Mouse (Mus musculus) liver, embryonic 12.5 days (tissue): ENCODE data around the gene Pim2. TPM values are rescaled to one million over a fixed set of nuclear protein-coding genes. Genes with fewer than 3 reads are reported as not detected.
"Not testable (repeated sequence)": the region's sequence is repeated elsewhere in the genome, so short reads cannot be mapped to it uniquely, and the experiment has no call there.

ENCODE experiments used
- ATAC-seq: fragments of 200-750 bp; cut with Nextera tagmentation; 2 replicates; pipeline ENCODE4 v1.8.0; 2017; ENCODE audit warnings: moderate number of reproducible peaks, mild to moderate bottlenecking, moderate library complexity
- H3K27ac ChIP-seq: fragments of 300-500 bp; sonication (generic); 2 replicates; pipeline ENCODE4 v1.5.1; 2016; ENCODE audit warnings: mild to moderate bottlenecking
- H3K27me3 ChIP-seq: fragments of 300-500 bp; sonication (generic); replicated peaks from 2 replicates; pipeline ENCODE4 v1.6.1; 2016; ENCODE audit warnings: mild to moderate bottlenecking, moderate library complexity
- H3K36me3 ChIP-seq: fragments of 300-500 bp; sonication (generic); 2 replicates; pipeline ENCODE4 v1.6.1; 2016; ENCODE audit warnings: mild to moderate bottlenecking, moderate library complexity
- H3K4me1 ChIP-seq: fragments of 300-500 bp; sonication (generic); 2 replicates; pipeline ENCODE4 v1.6.1; 2016
- H3K4me2 ChIP-seq: fragments of 300-500 bp; sonication (generic); 2 replicates; pipeline ENCODE4 v1.6.1; 2016; ENCODE audit warnings: mild to moderate bottlenecking, moderate library complexity
- H3K4me3 ChIP-seq: fragments of 300-500 bp; sonication (generic); 2 replicates; pipeline ENCODE4 v1.5.1; 2016; ENCODE audit warnings: mild to moderate bottlenecking, moderate library complexity
- H3K9ac ChIP-seq: fragments of 300-500 bp; sonication (generic); 2 replicates; pipeline ENCODE4 v1.6.1; 2016; ENCODE audit warnings: mild to moderate bottlenecking, moderate library complexity
- H3K9me3 ChIP-seq: fragments of 300-500 bp; sonication (generic); replicated peaks from 2 replicates; pipeline ENCODE4 v1.6.1; 2016; ENCODE audit warnings: mild to moderate bottlenecking, moderate library complexity
- WGBS: fragments of 180-500 bp; shearing (Covaris S2); methylation state at CpG from one replicate; pipeline ENCODE4 v1.1.7; 2016; ENCODE audit not compliant: insufficient replicate concordance; 5-methylcytosine and 5-hydroxymethylcytosine counted together
- polyA plus RNA-seq: library from polyadenylated mRNA; unstranded; fragments of >200 nt; fragmentation: Nextera tagmentation; extraction: Ambion mirVana; gene quantifications from 2 replicates; pipeline ENCODE4 v1.2.1, GENCODE M21; 2016

The Pim2 gene
- polyA plus RNA-seq, 1 experiment from 2014 or later: 5.2 TPM

GRCm38 (mm10) chrX:7867141-7867540 is 10.9 kb upstream of the Pim2 start:
- Histone ChIP-seq H3K27me3 (no peaks in the 10 kb centered on the region), H3K9me3 (no peaks in the 10 kb centered on the region)
- 93% methylated on average over 1 of the region's 1 CpGs for WGBS

GRCm38 (mm10) chrX:7868506-7868905 is 9.6 kb upstream of the Pim2 start:
- ATAC-seq: no peak

More at GRCm38 (mm10) chrX:7867141-7867540, 10.9 kb upstream of the Pim2 start:
- no peak overlapping the region for H3K4me2 ChIP-seq
- no peak for ATAC-seq
- H3K4me1 ChIP-seq: peaks cover 10% of the 10 kb centered on the region
- peaks cover 47% of the 10 kb centered on the region for H3K36me3 ChIP-seq
- H3K9ac ChIP-seq: no peak overlapping the region
- H3K27ac ChIP-seq: no peak overlapping the region
- H3K4me3 ChIP-seq: no peak overlapping the region

GRCm38 (mm10) chrX:7869826-7870225 is 8.2 kb upstream of the Pim2 start:
- H3K36me3 ChIP-seq: peaks cover 74% of the 10 kb centered on the region

More at GRCm38 (mm10) chrX:7868506-7868905, 9.6 kb upstream of the Pim2 start:
- Histone ChIP-seq H3K4me2 (no peak overlapping the region), H3K36me3 (peaks cover 61% of the 10 kb centered on the region), H3K9me3 (no peaks in the 10 kb centered on the region), H3K4me1 (peaks cover 10% of the 10 kb centered on the region), H3K27me3 (no peaks in the 10 kb centered on the region), H3K9ac (no peak overlapping the region), H3K4me3 (no peak overlapping the region), H3K27ac (no peak overlapping the region)
- 41% methylated on average over 2 of the region's 2 CpGs for WGBS

GRCm38 (mm10) chrX:7878495-7878894 is 433 bp downstream of the Pim2 start:
- Histone ChIP-seq H3K4me1 (peaks cover 25% of the 10 kb centered on the region), H3K9ac (peak overlapping the region; percentile 57), H3K27me3 (no peaks in the 10 kb centered on the region), H3K4me2 (peak overlapping the region; percentile 89), H3K36me3 (peaks cover 25% of the 10 kb centered on the region), H3K4me3 (peak overlapping the region; percentile 60), H3K9me3 (no peaks in the 10 kb centered on the region), H3K27ac (no peak overlapping the region)
- ATAC-seq: no peak; the same call in 1 of the 2 replicates
- WGBS: 19% methylated on average over 21 of the region's 21 CpGs

More at GRCm38 (mm10) chrX:7869826-7870225, 8.2 kb upstream of the Pim2 start:
- Histone ChIP-seq H3K4me1 (peaks cover 10% of the 10 kb centered on the region), H3K9ac (no peak overlapping the region), H3K27me3 (no peaks in the 10 kb centered on the region), H3K4me3 (no peak overlapping the region), H3K9me3 (no peaks in the 10 kb centered on the region), H3K4me2 (no peak overlapping the region), H3K27ac (no peak overlapping the region)
- no peak for ATAC-seq
- WGBS: 65% methylated on average over 3 of the region's 3 CpGs

GRCm38 (mm10) chrX:7879819-7880218 is 1.8 kb downstream of the Pim2 start:
- ATAC-seq: no peak
- Histone ChIP-seq H3K27me3 (no peaks in the 10 kb centered on the region), H3K36me3 (peaks cover 11% of the 10 kb centered on the region), H3K9me3 (no peaks in the 10 kb centered on the region), H3K27ac (no peak overlapping the region), H3K4me3 (no peak overlapping the region), H3K4me2 (peak overlapping the region; percentile 89), H3K4me1 (peaks cover 28% of the 10 kb centered on the region), H3K9ac (no peak overlapping the region)
- 5% methylated on average over 11 of the region's 11 CpGs for whole genome bisulfite sequencing

GRCm38 (mm10) chrX:7883841-7884567 is 5.9 kb downstream of the Pim2 start, which contains the start of gene Slc35a2:
Gene Slc35a2, plus strand, starts transcription at chrX:7884028.
- peak; percentile 92 for ATAC-seq
- Histone ChIP-seq H3K27me3 (no peaks in the 10 kb centered on the region), H3K4me3 (peak within 1 kb of the TSS; percentile 74), H3K9me3 (no peaks in the 10 kb centered on the region), H3K4me2 (peak within 1 kb of the TSS; percentile 74), H3K36me3 (peaks cover 6% of the 10 kb centered on the region; the same call in 1 of the 2 replicates), H3K9ac (peak within 1 kb of the TSS; percentile 65), H3K4me1 (peaks cover 21% of the 10 kb centered on the region), H3K27ac (peak within 1 kb of the TSS; percentile 76)
- 5% methylated on average over 46 of the region's 49 CpGs for WGBS

- Histone ChIP-seq H3K4me1 (peaks cover 19% of the 10 kb centered on the region), H3K4me2 (peak overlapping the region; percentile 73), H3K27me3 (no peaks in the 10 kb centered on the region), H3K27ac (peak overlapping the region; percentile 81), H3K9ac (peak overlapping the region; percentile 74), H3K4me3 (peak overlapping the region; percentile 68), H3K36me3 (peaks cover 36% of the 10 kb centered on the region), H3K9me3 (no peaks in the 10 kb centered on the region)
- WGBS: 23% methylated on average over 13 of the region's 13 CpGs
- ATAC-seq: no peak
Measured at GRCm38 (mm10) chrX:7898211-7898610, 20.1 kb downstream of the Pim2 start.

- Histone ChIP-seq H3K4me3 (peak within 1 kb of the TSS; percentile 68), H3K27me3 (no peaks in the 10 kb centered on the region), H3K36me3 (peaks cover 26% of the 10 kb centered on the region), H3K9me3 (no peaks in the 10 kb centered on the region), H3K4me1 (peaks cover 19% of the 10 kb centered on the region), H3K27ac (peak within 1 kb of the TSS; percentile 81), H3K9ac (peak within 1 kb of the TSS; percentile 74), H3K4me2 (peak within 1 kb of the TSS; percentile 73)
- peak; percentile 98 for ATAC-seq
- WGBS: 8% methylated on average over 62 of the region's 62 CpGs
Measured at GRCm38 (mm10) chrX:7898880-7899874, 21.1 kb downstream of the Pim2 start, which contains the start of the genes Pqbp1 and Timm17b. Gene Pqbp1, minus strand, starts transcription at chrX:7899269. Gene Timm17b, plus strand, starts transcription at chrX:7899357.

- no peak for ATAC-seq
- no peaks in the 10 kb centered on the region for H3K9me3 ChIP-seq
- peaks cover 18% of the 10 kb centered on the region for H3K36me3 ChIP-seq
- no peak overlapping the region for H3K9ac ChIP-seq
- no peak overlapping the region for H3K27ac ChIP-seq
- H3K4me2 ChIP-seq: no peak overlapping the region
- H3K27me3 ChIP-seq: no peaks in the 10 kb centered on the region
- peaks cover 10% of the 10 kb centered on the region; the same call in 1 of the 2 replicates for H3K4me1 ChIP-seq
- WGBS: 80% methylated on average over 5 of the region's 5 CpGs
- no peak overlapping the region for H3K4me3 ChIP-seq
Measured at GRCm38 (mm10) chrX:7904441-7904840, 26.4 kb downstream of the Pim2 start.

- no peak for ATAC-seq
- 0 out of 2 replicates have a peak, but pooled peaks cover 6% of the 10 kb centered on the region for H3K4me1 ChIP-seq
- WGBS: 72% methylated on average over 5 of the region's 5 CpGs
- H3K4me3 ChIP-seq: no peak within 1 kb of the TSS
- H3K4me2 ChIP-seq: no peak within 1 kb of the TSS
- no peak within 1 kb of the TSS for H3K27ac ChIP-seq
- H3K27me3 ChIP-seq: no peaks in the 10 kb centered on the region
- no peaks in the 10 kb centered on the region for H3K9me3 ChIP-seq
- peaks cover 12% of the 10 kb centered on the region for H3K36me3 ChIP-seq
- H3K9ac ChIP-seq: no peak within 1 kb of the TSS
Measured at GRCm38 (mm10) chrX:7907735-7908134, 29.7 kb downstream of the Pim2 start, which contains the start of gene Gm10491. Gene Gm10491, minus strand, starts transcription at chrX:7907835.

GRCm38 (mm10) chrX:7909242-7909641 is 31.2 kb downstream of the Pim2 start, which contains the start of gene Gm10490:
Gene Gm10490, plus strand, starts transcription at chrX:7909542.
- not testable (repeated sequence) for H3K27me3 ChIP-seq, H3K27ac ChIP-seq, H3K4me1 ChIP-seq, H3K9ac ChIP-seq, H3K4me2 ChIP-seq, H3K9me3 ChIP-seq, ATAC-seq, H3K4me3 ChIP-seq
- H3K36me3 ChIP-seq: peaks cover 12% of the 10 kb centered on the region
- WGBS: 77% methylated on average over 4 of the region's 4 CpGs
